Mouse (Mus musculus): ENCODE measurements around the gene Sycp2.

DNA sequence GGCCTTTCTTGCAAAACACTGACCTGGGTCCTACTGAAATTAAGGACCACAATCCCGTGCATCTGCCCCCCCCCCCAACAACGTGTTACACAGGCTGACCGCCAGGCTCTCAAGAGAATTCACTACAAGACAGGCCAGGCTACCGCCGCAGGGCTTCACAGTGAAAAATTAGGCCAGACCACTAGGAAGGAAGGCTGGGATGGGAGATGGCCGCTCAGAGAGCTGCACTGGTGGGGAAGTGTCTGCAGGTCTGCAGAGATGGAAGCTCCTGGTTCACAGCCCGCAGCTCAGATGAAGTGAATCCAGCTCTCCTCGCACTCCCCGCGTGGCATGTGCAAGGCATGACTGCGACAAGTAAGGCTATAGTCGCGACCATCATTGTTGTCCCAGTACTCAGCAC lies 5.6 kb upstream of the Sycp2 start:
- TF ChIP-seq CTCF (IDR thresholded peaks at IDR 0.05; ENCODE audit: low read depth, low read length) (no peak), POLR2A (IDR thresholded peaks at IDR 0.05; ENCODE audit: borderline replicate concordance, low read depth, low read length) (no peak)

All from bone marrow macrophage, adult 2 months (primary cell).